Mouse (Mus musculus) kidney, postnatal 25 days (tissue): ENCODE results near the gene Rpl39.
A peak's percentile ranks its signal among the peaks of the same experiment; 100 is the strongest.
"Not testable (repeated sequence)": the region's sequence is repeated elsewhere in the genome, so short reads cannot be mapped to it uniquely, and the experiment has no call there.

Experiments used
- DNase-seq, 2 experiments: peaks; one replicate each; pipeline ENCODE4 v3.0.0; 2021; ENCODE audit warnings: mixed read lengths in 2 of 2

Rpl39 gene

GRCm38 (mm10) chrX:37084927-37085660 lies at the start of gene Rpl39:
Gene Rpl39 (minus strand): TSS chrX:37085402.
- DNase-seq, result peak; percentile 88 to 94

GRCm38 (mm10) chrX:37126671-37127358 lies 41.6 kb upstream of the Rpl39 start, which contains the start of gene Nkap:
Gene Nkap (plus strand): TSS chrX:37126795.
- DNase-seq, result peak; percentile 75 to 77

GRCm38 (mm10) chrX:37125511-37125910 lies 40.3 kb upstream of the Rpl39 start:
- DNase-seq, result no peak

- no peak for DNase-seq
Observed at GRCm38 (mm10) chrX:37120212-37120611, 35.0 kb upstream of the Rpl39 start.

GRCm38 (mm10) chrX:37119585-37119984 lies 34.4 kb upstream of the Rpl39 start:
- no peak for DNase-seq

- DNase-seq, result no peak
Observed at GRCm38 (mm10) chrX:37117085-37117484, 31.9 kb upstream of the Rpl39 start.

- no peak for DNase-seq
Observed at GRCm38 (mm10) chrX:37110881-37111193, 25.6 kb upstream of the Rpl39 start.

- DNase-seq, result peak; percentile 94 to 97
Observed at GRCm38 (mm10) chrX:37110193-37110880, 25.1 kb upstream of the Rpl39 start, which contains the start of gene Upf3b. Gene Upf3b (minus strand): TSS chrX:37110322.

- DNase-seq, result no peak
Observed at GRCm38 (mm10) chrX:37109526-37110192, 24.5 kb upstream of the Rpl39 start.

- no peak for DNase-seq
Observed at GRCm38 (mm10) chrX:37103826-37104225, 18.6 kb upstream of the Rpl39 start.

- no peak for DNase-seq
Observed at GRCm38 (mm10) chrX:37098681-37099080, 13.5 kb upstream of the Rpl39 start.

- DNase-seq, result no peak
Observed at GRCm38 (mm10) chrX:37095106-37095768, 10.0 kb upstream of the Rpl39 start.

- no peak for DNase-seq
Observed at GRCm38 (mm10) chrX:37091457-37091856, 6.3 kb upstream of the Rpl39 start.

GRCm38 (mm10) chrX:37088778-37089177 lies 3.6 kb upstream of the Rpl39 start:
- no peak for DNase-seq

- DNase-seq, result peak in 1 of 2 experiments; percentile 32
Observed at GRCm38 (mm10) chrX:37085665-37086064, 463 bp upstream of the Rpl39 start.

- no peak for DNase-seq
Observed at GRCm38 (mm10) chrX:37084318-37084926, 780 bp downstream of the Rpl39 start.

- no peak for DNase-seq
Observed at GRCm38 (mm10) chrX:37081194-37081593, 4.0 kb downstream of the Rpl39 start.

GRCm38 (mm10) chrX:37080345-37080744 lies 4.9 kb downstream of the Rpl39 start:
- not testable (repeated sequence) for DNase-seq

- DNase-seq, result no peak
Observed at GRCm38 (mm10) chrX:37076651-37077050, 8.6 kb downstream of the Rpl39 start.

GRCm38 (mm10) chrX:37074262-37074892 lies 10.8 kb downstream of the Rpl39 start:
- DNase-seq, result peak; percentile 48 to 64

- no peak for DNase-seq
Observed at GRCm38 (mm10) chrX:37068766-37069165, 16.4 kb downstream of the Rpl39 start.

GRCm38 (mm10) chrX:37067299-37067698 lies 17.9 kb downstream of the Rpl39 start:
- DNase-seq, result no peak
